Mouse (Mus musculus) forebrain, postnatal 0 days (tissue): ENCODE data around the gene Olfr47. TPM values are rescaled to one million over a fixed set of nuclear protein-coding genes. Genes with fewer than 3 reads are reported as not detected.
"Not testable (repeated sequence)": the region's sequence is repeated elsewhere in the genome, so short reads cannot be mapped to it uniquely, and the experiment has no call there.

ENCODE experiments used
- ATAC-seq: fragments of 200-750 bp; cut with Nextera tagmentation; 2 replicates; pipeline ENCODE4 v1.8.0; 2017; ENCODE audit warnings: mild to moderate bottlenecking, moderate library complexity
- DNase-seq: peaks from one replicate; pipeline ENCODE4 v3.0.0-alpha.2; 2015
- H3K27ac ChIP-seq: fragments of 300-500 bp; sonication (generic); 2 replicates; pipeline ENCODE4 v1.5.1; 2014; ENCODE audit warnings: low read depth, mild to moderate bottlenecking, antibody characterized with exemption, low read length, moderate library complexity, mixed read lengths
- H3K27me3 ChIP-seq: fragments of 300-500 bp; sonication (generic); 2 replicates; pipeline ENCODE4 v1.6.1; 2014; ENCODE audit warnings: mild to moderate bottlenecking, low read length, mixed read lengths; ENCODE audit not compliant: insufficient read depth
- H3K36me3 ChIP-seq: fragments of 300-500 bp; sonication (generic); 2 replicates; pipeline ENCODE4 v1.6.1; 2014; ENCODE audit warnings: mild to moderate bottlenecking, moderate library complexity; ENCODE audit not compliant: insufficient read depth
- H3K4me1 ChIP-seq: fragments of 300-500 bp; sonication (generic); 2 replicates; pipeline ENCODE4 v1.6.1; 2014; ENCODE audit warnings: antibody characterized with exemption; ENCODE audit not compliant: insufficient read depth
- H3K4me2 ChIP-seq: fragments of 300-500 bp; sonication (generic); 2 replicates; pipeline ENCODE4 v1.6.1; 2014; ENCODE audit warnings: low read depth, mild to moderate bottlenecking, moderate library complexity
- H3K4me3 ChIP-seq: fragments of 300-500 bp; sonication (generic); 2 replicates; pipeline ENCODE4 v1.5.1; 2014; ENCODE audit warnings: low read depth, low read length, mixed read lengths
- H3K9ac ChIP-seq: fragments of 300-500 bp; sonication (generic); 2 replicates; pipeline ENCODE4 v1.6.1; 2014; ENCODE audit warnings: mild to moderate bottlenecking
- H3K9me3 ChIP-seq: fragments of 300-500 bp; sonication (generic); 2 replicates; pipeline ENCODE4 v1.6.1; 2016; ENCODE audit warnings: low read length
- CTCF ChIP-seq: sonication (generic); IDR thresholded peaks from 2 replicates; pipeline ENCODE4 v1.5.1; 2016; ENCODE audit warnings: antibody characterized with exemption, control low read depth, low read depth
- whole genome bisulfite sequencing: fragments of 180-500 bp; shearing (Covaris S2); extraction: QIAGEN DNeasy Blood & Tissue Kit; methylation state at CpG from one replicate; pipeline ENCODE4 v1.1.7; 2014; 5-methylcytosine and 5-hydroxymethylcytosine counted together
- polyA plus RNA-seq: library from polyadenylated mRNA; unstranded; fragments of >200 nt; fragmentation: Nextera tagmentation; extraction: Ambion mirVana; gene quantifications from 2 replicates; pipeline ENCODE4 v1.2.1, GENCODE M21; 2015
- total RNA-seq: library from RNA; depleted of rRNA; stranded (reverse); fragments of >200 nt; gene quantifications from 2 replicates; pipeline ENCODE4 v1.2.3, GENCODE M21; 2014; rRNA removed

Olfr47 gene
- not detected in 2 replicates for total RNA-seq
- polyA plus RNA-seq: not detected in 2 replicates

DNA sequence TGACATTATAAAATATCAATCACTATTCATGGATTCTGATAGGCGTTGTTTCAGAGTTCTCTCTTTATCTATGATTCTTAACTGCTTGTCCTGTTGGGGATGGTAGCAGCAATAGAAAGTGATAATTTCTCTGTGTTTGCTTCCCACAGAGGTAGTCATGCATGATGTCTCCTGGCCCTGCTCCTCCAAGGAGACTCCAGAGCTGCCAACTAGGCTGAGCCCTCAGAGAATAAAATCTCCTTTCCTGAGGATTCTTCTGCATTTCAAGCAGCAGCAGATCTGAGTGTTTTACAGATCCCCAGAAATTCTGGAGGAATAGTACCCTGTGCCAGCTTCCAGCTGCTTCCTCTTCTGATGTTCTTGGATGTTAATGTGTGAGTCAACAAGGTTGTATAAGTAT is at the start of gene Olfr47:
TSS of gene Olfr47 (plus strand) at position 275 of the 400 bp plus-strand sequence.
- H3K9me3 ChIP-seq, H3K4me1 ChIP-seq, H3K4me2 ChIP-seq, DNase-seq, H3K27ac ChIP-seq, H3K9ac ChIP-seq, ATAC-seq, H3K4me3 ChIP-seq, H3K36me3 ChIP-seq, H3K27me3 ChIP-seq: not testable (repeated sequence)
- WGBS: 87% methylated on average over 1 of the region's 1 CpGs

DNA sequence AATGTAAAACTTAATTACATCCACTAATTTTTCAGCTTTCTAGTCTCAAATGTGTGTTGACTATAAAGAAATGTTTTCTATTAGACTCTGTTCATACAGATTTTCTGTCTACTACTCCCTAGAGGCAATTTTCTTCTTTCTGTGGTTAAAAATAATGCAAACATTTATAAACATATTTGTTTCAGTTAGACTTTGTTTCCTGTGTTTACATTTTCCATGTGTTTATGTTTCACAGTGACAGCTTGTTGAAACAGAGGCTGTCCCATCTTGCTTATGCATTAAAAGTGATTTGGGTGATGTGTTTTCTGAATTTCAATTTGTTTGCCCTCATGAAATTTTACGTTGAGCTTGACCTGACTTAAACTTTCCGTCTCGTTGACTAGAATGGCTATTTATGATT is 40.3 kb upstream of the Olfr47 start:
- Histone ChIP-seq H3K4me1 (no peaks in the 10 kb centered on the region), H3K36me3 (no peaks in the 10 kb centered on the region), H3K4me2 (no peak overlapping the region), H3K9ac (no peak overlapping the region), H3K27me3 (no peaks in the 10 kb centered on the region), H3K27ac (no peak overlapping the region), H3K9me3 (no peaks in the 10 kb centered on the region), H3K4me3 (no peak overlapping the region)
- no peak for DNase-seq
- no peak for TF ChIP-seq CTCF
- 77% methylated on average over 3 of the region's 3 CpGs for WGBS
- no peak for ATAC-seq

DNA sequence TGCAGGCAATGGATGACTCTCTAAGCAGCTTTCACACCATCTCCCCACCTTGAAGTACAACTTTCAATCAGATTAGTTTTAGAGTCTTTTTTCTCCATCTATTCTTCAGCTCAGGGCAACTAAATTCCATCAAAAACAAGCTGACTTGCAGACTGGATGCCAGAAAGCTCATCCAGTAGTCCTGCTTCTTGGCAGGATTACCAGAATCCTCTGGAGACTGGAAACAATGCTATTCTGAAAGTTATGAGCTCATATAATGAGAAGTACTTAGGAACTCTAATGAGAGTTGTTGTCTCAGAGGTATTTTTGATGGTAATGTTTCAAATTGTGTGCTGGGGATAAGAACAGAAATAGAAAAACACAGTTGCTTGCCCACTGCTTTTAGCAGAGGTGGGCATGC is 34.5 kb upstream of the Olfr47 start, which contains the start of gene Olfr435:
TSS of gene Olfr435 (plus strand) at position 366 of the 400 bp plus-strand sequence.
- H3K4me3 ChIP-seq: no peak within 1 kb of the TSS
- DNase-seq: no peak

DNA sequence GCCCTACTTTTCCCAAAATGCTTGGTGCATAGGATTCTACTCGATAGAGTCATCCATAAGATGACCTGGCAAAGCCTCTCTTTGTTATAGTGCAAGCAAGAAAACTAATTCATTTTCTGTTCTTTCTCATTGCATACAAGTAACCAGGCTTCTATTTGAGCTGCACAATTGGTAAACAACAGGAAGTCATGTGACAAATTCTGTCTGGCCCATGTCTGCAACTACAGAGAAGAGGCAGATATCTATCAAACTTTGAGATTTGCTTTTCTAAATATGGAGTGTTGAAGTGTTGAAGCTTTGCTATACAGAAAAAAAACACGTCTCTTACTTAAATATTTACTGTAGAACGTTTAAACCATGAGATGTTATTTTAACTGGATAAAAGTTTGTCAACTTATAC is 33.2 kb upstream of the Olfr47 start:
- no peak overlapping the region for H3K9ac ChIP-seq
- H3K27ac ChIP-seq: no peak overlapping the region
- no peak overlapping the region for H3K4me2 ChIP-seq
- H3K4me3 ChIP-seq: no peak overlapping the region
- H3K9me3 ChIP-seq: no peaks in the 10 kb centered on the region
- no peaks in the 10 kb centered on the region for H3K36me3 ChIP-seq
- no peak for TF ChIP-seq CTCF
- H3K4me1 ChIP-seq: no peaks in the 10 kb centered on the region
- DNase-seq: no peak
- no peak for ATAC-seq
- H3K27me3 ChIP-seq: no peaks in the 10 kb centered on the region
- 80% methylated on average over 3 of the region's 3 CpGs for WGBS

More for the DNA sequence above, 34.5 kb upstream of the Olfr47 start, which contains the start of gene Olfr435:
- Histone ChIP-seq H3K4me1 (no peaks in the 10 kb centered on the region), H3K27me3 (no peaks in the 10 kb centered on the region), H3K9ac (no peak within 1 kb of the TSS), H3K27ac (no peak within 1 kb of the TSS), H3K4me2 (no peak within 1 kb of the TSS), H3K36me3 (no peaks in the 10 kb centered on the region), H3K9me3 (no peaks in the 10 kb centered on the region)
- TF ChIP-seq CTCF: no peak
- no peak for ATAC-seq

DNA sequence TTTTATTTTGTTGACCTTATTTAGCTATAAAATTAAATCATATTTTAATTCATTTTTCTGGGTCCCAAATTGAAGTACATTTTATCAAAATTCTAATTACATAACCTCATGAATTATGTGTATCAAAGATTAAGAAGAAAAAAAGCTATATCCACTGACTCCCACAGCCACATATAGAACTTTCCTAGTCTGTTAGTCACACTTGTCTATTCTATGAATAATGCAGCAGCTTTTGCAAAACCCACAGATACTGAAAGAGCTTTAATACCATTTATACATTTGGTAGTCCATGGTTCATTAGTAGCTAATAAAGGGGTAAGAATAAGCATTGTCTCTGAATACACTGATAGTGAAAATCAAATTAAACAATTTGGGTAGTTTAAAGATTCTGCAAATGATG is 28.5 kb upstream of the Olfr47 start:
- no peaks in the 10 kb centered on the region for H3K36me3 ChIP-seq
- no peak overlapping the region for H3K27ac ChIP-seq
- no peak overlapping the region for H3K4me2 ChIP-seq
- no peak for TF ChIP-seq CTCF
- H3K9ac ChIP-seq: no peak overlapping the region
- no peak for DNase-seq
- 0 out of 2 replicates have a peak, but pooled peaks cover 4% of the 10 kb centered on the region for H3K9me3 ChIP-seq
- ATAC-seq: no peak
- no peak overlapping the region for H3K4me3 ChIP-seq
- no peaks in the 10 kb centered on the region for H3K4me1 ChIP-seq
- H3K27me3 ChIP-seq: no peaks in the 10 kb centered on the region

DNA sequence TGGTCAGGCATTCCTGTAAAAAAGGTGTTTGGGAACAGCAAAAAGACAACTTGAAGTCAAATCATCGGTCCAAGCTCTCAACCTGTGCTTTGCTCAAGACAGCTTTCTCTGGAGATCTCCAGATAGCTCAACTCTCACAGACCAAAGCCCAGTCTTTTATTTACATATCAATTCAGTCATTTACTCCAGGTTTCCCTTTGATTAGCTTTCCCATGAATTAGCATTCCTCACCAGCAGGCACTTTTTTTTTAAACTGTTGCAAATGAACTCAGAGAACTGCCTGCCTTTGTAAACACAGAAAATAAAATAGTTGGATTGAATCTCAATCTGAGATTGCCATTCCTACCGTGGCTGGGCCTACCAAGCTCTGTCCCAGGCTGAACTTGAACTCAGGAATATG is 26.0 kb upstream of the Olfr47 start:
- 28% methylated on average over 2 of the region's 2 CpGs for WGBS

DNA sequence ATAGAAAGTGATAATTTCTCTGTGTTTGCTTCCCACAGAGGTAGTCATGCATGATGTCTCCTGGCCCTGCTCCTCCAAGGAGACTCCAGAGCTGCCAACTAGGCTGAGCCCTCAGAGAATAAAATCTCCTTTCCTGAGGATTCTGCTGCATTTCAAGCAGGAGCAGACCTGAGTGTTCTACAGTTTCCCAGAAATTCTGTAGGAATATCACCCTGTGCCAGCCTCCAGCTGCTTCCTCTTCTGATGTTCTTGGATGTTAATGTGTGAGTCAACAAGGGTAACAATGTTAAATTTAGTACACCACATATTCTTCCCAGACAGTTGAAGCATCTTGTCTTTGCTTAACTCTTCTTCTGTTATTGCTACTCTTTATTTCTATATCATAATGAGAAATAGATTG is 18.5 kb upstream of the Olfr47 start, which contains the start of gene Olfr434:
TSS of gene Olfr434 (plus strand) at position 149 of the 400 bp plus-strand sequence.
- H3K27ac ChIP-seq, H3K4me1 ChIP-seq, ATAC-seq, H3K4me2 ChIP-seq, H3K4me3 ChIP-seq, H3K27me3 ChIP-seq, H3K9me3 ChIP-seq, DNase-seq, H3K36me3 ChIP-seq, H3K9ac ChIP-seq: not testable (repeated sequence)

More for the DNA sequence above, 26.0 kb upstream of the Olfr47 start:
- Histone ChIP-seq H3K4me3 (no peak overlapping the region), H3K4me2 (no peak overlapping the region), H3K36me3 (no peaks in the 10 kb centered on the region), H3K9ac (no peak overlapping the region), H3K27ac (no peak overlapping the region), H3K9me3 (0 out of 2 replicates have a peak, but pooled peaks cover 4% of the 10 kb centered on the region), H3K4me1 (no peaks in the 10 kb centered on the region), H3K27me3 (no peaks in the 10 kb centered on the region)
- ATAC-seq (no peak), DNase-seq (no peak)
- no peak for TF ChIP-seq CTCF

DNA sequence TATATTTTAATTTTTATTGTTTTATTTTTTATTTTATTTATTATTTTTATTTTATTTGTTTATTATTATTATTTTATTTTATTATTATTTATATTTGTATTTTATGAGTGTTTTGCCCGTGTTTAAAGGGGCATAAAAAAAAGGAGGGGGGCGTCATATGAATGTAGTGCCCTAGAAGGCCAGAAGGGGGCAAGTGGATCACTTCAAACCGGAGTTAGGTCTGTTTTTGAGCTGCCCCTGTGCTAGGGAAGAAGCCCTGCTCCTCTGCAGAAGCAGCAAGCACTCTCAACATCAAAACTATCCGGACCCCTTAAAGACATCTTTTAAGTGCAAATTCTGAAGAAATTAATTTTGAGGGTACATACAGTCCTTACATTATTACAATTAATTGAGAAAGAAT is 10.7 kb downstream of the Olfr47 start:
- no peak overlapping the region for H3K9ac ChIP-seq
- no peak overlapping the region for H3K4me2 ChIP-seq
- H3K9me3 ChIP-seq: no peaks in the 10 kb centered on the region

More for the DNA sequence above, 10.7 kb downstream of the Olfr47 start:
- no peak for DNase-seq
- 19% methylated on average over 4 of the region's 4 CpGs for WGBS
- H3K36me3 ChIP-seq: no peaks in the 10 kb centered on the region
- H3K4me1 ChIP-seq: no peaks in the 10 kb centered on the region
- no peak for TF ChIP-seq CTCF
- no peak for ATAC-seq
- H3K27ac ChIP-seq: no peak overlapping the region
- H3K4me3 ChIP-seq: no peak overlapping the region
- no peaks in the 10 kb centered on the region for H3K27me3 ChIP-seq
